Mouse (Mus musculus): ENCODE data around the gene Rps6kc1. TPM values are rescaled to one million over a fixed set of nuclear protein-coding genes. Genes with fewer than 3 reads are reported as not detected.

The Rps6kc1 gene
- polyA plus RNA-seq, 1 experiment, result 36.2 TPM

GRCm38 (mm10) chr1:190767621-190768020, 143.9 kb downstream of the Rps6kc1 start:
- no peak for TF ChIP-seq GATA1 (IDR thresholded peaks at IDR 0.05; ENCODE audit: low read length)

GRCm38 (mm10) chr1:190766800-190767199, 144.8 kb downstream of the Rps6kc1 start:
- no peak for TF ChIP-seq GATA1 (IDR thresholded peaks at IDR 0.05; ENCODE audit: low read length)

GRCm38 (mm10) chr1:190763756-190764155, 147.8 kb downstream of the Rps6kc1 start:
- no peak for TF ChIP-seq GATA1 (IDR thresholded peaks at IDR 0.05; ENCODE audit: low read length)

DNA sequence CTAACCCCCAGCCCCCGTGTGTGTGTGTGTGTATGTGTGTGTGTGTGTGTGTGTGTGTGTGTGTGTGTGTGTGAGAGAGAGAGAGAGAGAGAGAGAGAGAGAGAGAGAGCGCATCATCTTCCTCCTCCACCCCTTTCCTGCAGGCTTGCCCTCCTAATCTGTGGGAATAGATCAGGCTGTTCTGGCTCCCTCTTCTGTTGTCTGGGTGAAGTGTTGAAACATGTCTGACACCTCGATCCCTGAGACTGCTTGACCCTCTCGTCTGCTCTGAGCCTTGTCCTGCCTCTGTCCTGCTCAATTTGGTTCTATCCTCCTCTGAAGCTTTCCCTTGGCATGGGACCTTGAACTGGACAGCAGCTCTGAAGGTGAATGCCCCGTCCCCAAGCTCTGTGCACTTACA, 149.8 kb downstream of the Rps6kc1 start:
- no peak for TF ChIP-seq GATA1 (IDR thresholded peaks at IDR 0.05; ENCODE audit: low read length)

DNA sequence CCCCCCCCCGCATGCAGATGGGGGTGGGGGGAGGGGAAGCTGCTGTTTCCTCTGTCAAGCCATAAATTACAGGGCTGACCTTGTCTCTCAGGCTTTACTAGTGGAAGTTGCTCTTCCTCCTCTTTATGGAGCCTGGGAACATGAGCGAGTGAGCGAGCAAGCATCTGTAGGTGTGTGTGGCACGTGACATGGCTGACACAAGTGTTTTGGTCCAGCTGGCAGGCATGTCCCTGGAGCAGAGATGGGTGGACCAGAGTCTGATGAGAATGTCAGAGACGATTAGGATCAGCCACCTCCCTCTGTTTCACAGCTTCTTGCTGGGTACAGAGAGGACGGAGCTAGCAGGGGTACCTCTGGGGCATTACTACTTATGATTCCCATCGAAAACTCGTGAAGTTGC, 153.7 kb downstream of the Rps6kc1 start:
- no peak for TF ChIP-seq GATA1 (IDR thresholded peaks at IDR 0.05; ENCODE audit: low read length)

DNA sequence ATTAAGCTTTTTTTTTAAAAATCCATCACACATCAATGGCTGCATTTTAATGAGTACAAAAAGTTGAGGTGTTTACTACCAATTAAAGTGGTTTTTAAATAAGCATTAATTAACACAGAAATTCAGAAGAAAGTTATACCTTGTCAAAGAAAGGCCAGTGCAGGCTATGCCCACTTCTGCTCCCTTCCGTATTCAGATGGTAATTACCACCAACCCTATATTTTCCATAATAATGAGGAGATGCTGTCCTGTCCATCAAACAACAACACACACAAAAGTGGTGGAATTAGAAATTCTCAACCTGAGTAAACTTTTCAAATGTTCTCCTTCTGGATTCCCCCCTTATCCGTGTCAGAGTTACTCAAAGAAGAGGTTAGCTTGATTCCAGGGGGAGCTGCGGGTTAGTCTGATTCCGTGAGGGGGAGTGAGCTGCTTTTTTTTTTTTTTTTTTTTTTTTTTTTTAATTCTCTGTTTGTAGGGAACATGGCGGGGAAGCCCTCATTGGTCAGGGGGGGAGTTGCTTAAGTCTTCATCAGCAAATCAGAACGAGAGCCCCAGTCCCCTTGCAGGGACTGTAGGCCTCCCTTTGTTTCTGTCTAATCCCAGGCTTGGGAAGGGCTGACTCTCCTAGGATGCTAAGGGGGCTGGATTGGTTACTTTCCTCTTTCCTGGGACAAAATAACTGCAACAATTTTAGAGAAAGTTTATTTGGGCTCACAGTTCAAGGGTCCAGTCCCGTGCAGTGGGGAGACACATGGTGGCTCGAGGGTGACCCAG, 159.6 kb downstream of the Rps6kc1 start:
- TF ChIP-seq GATA1 (IDR thresholded peaks at IDR 0.05; ENCODE audit: low read length), result no peak

- TF ChIP-seq GATA1 (IDR thresholded peaks at IDR 0.05; ENCODE audit: low read length), result no peak
Observed at GRCm38 (mm10) chr1:190748937-190749336, 162.6 kb downstream of the Rps6kc1 start.

DNA sequence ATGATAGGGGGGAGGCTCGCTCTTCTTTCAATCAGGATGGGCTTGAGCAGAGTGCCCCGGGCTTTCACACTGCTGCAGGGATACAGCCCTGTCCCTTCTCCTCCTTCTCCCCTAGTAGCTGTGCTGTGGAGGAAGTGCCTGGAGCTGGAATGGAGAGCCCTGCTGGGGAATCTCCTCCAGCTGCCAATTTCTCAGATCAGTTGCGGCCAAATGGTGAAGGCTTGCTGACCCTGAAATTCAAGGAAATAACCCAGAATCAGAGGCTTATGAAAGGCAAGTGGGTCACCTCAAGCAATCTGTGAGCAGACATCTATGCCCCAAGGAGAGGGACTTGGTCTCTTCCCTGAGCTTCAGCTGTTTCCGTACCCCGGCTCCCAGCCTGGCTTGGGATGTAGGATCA, 170.1 kb downstream of the Rps6kc1 start:
- TF ChIP-seq GATA1 (IDR thresholded peaks at IDR 0.05; ENCODE audit: low read length), result no peak

DNA sequence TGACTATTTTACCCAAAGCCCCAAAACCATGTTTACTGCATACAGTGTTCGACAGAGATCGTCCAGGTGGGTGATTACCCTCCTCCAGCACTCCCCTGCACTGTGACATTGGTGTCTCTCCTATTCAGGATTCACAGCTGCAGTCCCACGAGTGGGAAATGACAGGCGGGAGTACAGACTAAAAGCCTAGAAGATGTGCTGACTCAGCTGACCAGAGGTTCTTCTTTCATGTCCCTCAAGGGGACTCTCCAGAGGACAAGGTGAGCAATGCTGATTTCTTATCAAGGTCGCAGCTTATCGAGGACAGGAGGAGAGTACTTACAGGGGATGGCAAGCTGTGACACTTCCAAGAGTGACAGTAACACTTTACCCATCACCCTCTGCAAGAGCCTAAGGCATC, 178.8 kb downstream of the Rps6kc1 start:
- TF ChIP-seq GATA1 (IDR thresholded peaks at IDR 0.05; ENCODE audit: low read length), result no peak

GRCm38 (mm10) chr1:190729516-190730088, 182.0 kb downstream of the Rps6kc1 start:
- TF ChIP-seq GATA1 (IDR thresholded peaks at IDR 0.05; ENCODE audit: low read length), result no peak

GRCm38 (mm10) chr1:190728111-190728651, 183.4 kb downstream of the Rps6kc1 start:
- no peak for TF ChIP-seq GATA1 (IDR thresholded peaks at IDR 0.05; ENCODE audit: low read length)

GRCm38 (mm10) chr1:190727385-190727784, 184.2 kb downstream of the Rps6kc1 start:
- no peak for TF ChIP-seq GATA1 (IDR thresholded peaks at IDR 0.05; ENCODE audit: low read length)

GRCm38 (mm10) chr1:190724591-190725380, 186.8 kb downstream of the Rps6kc1 start:
- no peak for TF ChIP-seq GATA1 (IDR thresholded peaks at IDR 0.05; ENCODE audit: low read length)

GRCm38 (mm10) chr1:190723926-190724430, 187.6 kb downstream of the Rps6kc1 start:
- no peak for TF ChIP-seq GATA1 (IDR thresholded peaks at IDR 0.05; ENCODE audit: low read length)

GRCm38 (mm10) chr1:190713848-190714247, 197.7 kb downstream of the Rps6kc1 start:
- no peak for TF ChIP-seq GATA1 (IDR thresholded peaks at IDR 0.05; ENCODE audit: low read length)

DNA sequence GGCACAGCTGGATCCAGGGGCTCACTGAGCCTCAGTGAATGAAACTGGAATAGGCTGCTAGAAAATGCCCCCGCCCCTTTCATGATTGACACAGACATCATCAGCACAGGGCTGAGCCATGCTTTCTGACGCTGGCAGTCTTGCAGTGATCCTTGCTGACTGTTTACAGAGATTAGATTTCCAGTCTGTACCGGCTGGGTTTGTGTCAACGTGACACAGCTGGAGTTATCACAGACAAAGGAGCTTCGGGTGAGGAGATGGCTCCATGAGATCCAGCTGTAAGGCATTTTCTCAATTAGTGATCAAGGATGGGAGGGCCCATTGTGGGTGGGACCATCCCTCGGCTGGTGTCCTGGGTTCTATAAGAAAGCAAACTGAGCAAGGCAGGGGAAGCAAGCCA, 214.0 kb downstream of the Rps6kc1 start:
- TF ChIP-seq GATA1 (IDR thresholded peaks at IDR 0.05; ENCODE audit: low read length), result no peak
